Mouse (Mus musculus) layer of hippocampus, adult 18-20 months (tissue): ENCODE results near the gene Igf1r. TPM values are rescaled to one million over a fixed set of nuclear protein-coding genes. Genes with fewer than 3 reads are reported as not detected.

Experiments used
- DNase-seq, 2 experiments: peaks; one replicate each; pipeline ENCODE4 v3.0.0; 2022; ENCODE audit warnings: low spot score in 2 of 2
- total RNA-seq, 2 experiments: library from RNA; stranded (reverse); gene quantifications; 2 replicates each; pipeline ENCODE4 v1.2.3; 2021

Igf1r gene
- total RNA-seq, 2 experiments from 2014 or later = 41.5 to 43.0 TPM

DNA sequence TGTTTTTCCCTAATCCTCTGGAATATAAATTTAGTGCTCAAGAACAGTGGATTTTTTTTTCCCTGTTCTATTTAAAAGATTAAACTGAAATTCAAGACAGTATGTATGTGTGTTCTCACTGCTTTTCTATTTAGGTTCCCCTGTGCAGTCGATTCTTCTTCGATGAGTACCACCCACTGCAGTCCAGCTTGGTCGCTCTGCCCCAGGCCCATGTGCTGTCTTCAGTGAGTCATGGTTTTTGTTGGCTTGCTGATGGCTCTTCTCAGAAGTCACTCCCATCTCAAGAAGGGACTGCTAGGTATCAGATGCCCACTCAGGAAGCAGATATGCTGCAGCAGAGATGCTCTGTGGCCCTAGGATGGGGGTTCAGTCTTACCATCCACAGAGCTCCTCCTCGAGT is 95.9 kb downstream of the Igf1r start:
- no peak for DNase-seq

DNA sequence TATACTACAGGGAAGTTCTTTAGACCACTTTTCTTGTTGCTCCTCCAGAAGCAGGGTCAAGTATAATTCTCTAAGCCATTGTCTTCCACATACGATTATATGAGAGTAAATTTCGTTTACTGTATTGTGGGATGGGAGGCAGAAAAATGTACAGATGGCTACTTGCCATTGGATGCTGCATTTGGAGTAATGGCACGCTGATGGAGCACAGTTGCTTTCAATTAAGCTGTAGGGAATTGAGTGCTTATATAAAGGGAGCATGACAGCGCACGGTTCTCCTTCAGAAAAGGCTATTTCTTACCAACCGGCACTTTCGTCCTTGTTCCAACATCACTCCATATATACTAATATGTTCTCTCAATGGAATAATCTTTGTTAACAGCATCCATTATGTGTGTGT is 96.4 kb downstream of the Igf1r start:
- no peak for DNase-seq

DNA sequence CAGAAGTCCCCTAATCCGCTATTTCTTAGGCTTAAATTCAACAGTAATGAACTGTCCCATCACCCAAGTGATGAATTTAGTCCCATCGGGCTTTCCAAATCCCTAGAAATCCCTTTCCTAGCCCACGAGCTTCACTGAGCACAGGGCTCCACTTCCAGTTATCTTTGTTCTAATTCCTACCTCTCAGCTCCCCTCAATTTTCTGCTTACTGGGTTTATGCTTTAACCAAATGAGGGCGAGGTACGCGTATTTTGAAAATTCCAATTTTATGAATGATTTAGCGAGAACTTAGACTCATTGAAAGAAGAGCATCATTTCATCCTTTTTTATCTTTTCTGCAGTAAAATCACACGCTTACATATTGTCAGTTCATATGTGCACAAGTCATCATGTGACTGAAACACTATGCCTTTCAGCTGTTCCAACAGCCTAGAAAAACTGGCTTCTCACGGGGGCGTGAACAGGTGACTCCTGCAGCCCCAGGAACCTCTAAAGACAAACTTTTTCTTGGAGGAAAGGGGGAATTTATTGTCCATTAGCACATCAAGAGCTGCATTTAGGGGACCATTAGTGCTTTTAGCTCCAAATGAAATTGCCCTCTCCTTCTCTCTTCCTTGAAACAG is 100.5 kb downstream of the Igf1r start:
- no peak for DNase-seq

DNA sequence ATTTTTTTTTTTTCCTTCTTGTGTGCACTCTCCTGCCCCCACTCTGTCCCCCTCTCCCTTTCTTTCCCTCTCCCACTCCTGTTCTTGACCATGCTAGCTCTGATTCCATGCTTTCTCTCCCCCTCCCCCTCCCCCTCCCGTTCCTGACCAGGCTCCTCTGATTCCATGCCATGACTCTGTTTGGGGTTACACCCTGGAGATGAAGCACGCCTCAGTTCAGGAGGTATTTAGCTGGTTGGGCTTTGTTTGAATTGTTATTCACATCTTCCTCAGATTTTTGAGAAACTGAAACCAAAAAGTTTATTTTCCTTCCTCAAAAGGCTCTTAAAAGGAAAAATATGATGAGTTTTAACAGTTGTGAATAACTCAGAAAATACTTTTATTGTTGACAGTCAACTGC is 101.9 kb downstream of the Igf1r start:
- DNase-seq = no peak

DNA sequence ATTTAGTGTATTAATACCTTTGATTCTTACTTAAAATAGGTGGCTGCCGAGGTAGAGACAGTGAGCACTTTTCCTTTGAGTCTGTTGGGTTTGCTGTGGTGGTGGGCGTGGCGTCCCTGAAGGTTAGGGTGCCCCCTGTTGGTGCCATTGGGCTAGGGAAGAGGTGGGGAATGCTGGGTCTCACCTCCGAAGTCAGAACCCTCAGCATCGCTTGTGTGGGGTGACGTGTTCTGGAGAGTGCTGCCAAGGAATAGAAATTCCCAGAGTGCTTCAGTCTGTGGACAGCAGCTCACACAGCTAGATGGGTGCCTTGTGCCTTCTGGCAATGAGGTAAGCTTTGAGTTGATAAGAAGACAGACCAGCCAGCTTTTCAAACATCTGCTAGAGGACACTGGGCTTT is 102.3 kb downstream of the Igf1r start:
- DNase-seq = no peak

DNA sequence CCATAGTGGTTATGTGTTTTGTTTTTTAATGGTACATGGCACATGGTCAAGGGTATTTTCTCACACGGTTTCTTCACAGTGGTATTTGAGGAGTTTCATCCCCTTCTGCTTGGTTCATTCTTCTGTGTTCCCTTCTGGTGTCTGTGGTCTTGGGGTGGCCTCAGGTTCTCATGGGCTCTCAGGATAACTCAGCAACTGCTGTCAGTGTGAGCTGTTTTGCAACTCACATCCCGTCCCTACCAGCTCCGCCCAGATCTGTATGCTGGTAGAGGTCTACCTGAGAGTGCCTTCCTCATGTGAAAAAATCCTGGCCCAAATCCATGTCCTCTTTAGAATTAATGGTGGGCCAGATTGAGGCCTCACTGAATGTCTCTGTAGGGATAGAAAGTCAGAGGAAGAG is 104.4 kb downstream of the Igf1r start:
- no peak for DNase-seq

DNA sequence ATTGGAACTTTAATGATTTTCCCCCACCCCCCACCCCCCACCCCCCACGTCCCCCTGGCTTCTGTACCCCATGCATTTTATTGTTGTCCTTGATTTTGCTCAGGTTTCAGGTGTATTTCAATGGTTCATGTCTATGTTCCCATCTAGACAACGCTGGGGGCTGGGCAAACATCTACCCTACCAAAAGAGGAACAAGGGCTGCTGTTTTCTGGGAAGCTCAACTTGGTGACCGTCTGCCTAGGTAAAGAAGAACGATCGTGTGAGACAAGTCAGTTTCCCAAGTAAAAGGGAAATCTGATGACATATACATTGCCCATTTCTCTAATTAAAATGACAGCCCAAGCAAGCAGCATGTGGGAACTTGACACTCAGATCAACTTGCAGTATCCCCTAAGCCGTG is 107.1 kb downstream of the Igf1r start:
- DNase-seq = no peak

DNA sequence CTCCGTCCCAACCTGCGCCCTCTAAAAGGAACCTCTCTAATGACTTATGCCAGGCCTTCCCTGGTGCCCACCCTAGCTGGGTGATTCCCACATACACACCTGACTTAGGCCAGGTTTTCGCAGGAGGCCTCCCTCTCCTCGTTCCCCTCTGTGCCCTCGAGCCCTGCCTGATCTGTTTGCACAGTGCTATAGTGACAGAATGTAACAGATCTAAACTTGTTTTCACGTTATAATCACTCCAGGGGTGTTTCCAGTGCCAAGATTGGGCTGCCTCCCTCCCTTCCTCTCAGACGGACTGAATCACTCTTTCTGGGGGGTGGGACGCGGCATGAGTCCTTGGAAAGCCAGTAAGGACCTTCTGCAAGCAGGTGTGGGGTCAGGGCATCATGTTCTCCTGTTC is 108.8 kb downstream of the Igf1r start:
- DNase-seq = no peak

DNA sequence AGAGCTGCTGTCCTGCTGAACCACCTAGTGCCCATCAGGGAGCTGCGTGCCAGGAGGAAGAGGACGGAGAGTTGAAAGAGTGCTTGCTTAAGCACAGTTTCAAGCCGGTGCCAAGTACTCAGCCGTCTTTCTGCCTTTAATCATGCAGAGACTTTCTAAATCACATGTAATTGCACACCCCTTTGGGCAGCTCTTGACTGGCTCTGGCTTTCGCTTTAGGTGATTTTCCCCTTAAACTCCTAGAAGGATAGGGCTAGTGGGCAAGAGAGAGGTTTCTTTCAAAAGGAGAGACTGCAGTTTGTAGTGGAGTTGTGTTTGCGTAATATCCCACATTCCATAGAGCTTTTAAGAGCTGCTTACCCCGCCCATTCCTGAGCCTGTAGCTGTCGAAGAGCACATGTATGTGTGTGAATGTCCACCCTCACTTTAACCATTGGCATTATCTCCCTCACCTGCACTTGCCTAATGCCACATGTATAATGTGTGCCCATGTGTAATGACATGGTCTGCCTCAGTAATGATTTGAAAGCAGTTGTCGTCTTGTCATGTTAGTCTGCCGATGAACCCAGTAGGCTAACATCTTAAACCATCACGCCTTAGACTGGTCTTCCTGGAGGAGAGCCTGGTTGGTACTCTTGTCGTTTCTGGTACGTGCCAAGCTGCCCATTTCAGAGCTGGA is 109.7 kb downstream of the Igf1r start:
- no peak for DNase-seq

DNA sequence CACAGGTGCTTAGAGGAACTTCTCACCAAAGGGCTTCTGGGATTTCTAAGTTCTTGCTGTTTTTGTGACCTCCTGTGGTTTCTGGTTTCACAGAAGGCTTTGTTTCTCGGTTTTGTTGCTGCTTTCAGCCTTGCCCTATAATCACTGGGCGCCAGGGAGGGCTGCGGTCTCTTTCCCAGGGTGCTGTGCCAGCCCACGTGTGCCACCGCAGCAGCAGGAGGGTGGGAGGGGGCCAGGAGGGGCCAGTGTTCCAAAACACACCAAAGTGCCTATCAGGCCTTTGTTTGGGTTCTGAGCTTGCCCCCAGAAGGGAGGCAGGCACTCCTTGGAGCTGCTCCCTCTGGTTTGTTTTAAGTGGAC is 110.2 kb downstream of the Igf1r start:
- DNase-seq = no peak

DNA sequence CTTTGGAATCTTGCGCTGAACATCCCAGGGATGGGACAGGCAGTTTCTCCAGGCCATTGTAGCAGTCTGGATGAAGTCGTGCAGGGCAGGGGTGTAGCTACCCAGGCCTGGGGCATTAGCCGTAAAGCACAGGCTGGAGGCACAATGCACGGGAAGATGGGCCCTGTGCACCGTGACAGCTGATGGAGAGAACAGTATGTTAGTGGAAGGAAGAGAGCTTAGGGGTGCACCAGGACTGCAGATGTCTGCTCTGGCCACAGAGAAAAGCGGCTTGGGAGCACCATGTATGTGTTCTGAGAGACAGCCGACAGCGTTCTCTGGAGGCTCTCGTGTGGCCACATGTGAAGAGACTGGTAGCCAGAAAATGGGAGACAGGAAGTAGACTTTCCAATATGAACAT is 111.1 kb downstream of the Igf1r start:
- no peak for DNase-seq

DNA sequence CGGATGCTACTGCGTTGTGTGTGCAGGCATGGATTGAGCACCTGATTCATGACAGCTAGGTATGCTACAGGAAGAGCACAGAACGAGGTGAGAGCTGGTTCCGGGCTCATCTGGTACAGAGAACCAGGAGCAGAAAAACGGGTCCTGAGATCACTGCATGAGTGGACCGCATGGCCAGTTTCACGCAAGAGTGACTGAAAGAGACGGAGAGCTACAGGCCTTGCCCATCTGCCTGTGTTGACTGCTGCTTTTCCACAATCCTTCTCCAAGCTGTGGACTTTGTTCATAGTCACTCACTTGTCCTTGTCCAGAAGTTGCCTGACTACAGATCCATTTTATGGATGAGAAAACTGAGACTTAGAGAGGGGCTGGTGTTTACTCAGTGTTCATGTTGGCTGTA is 111.5 kb downstream of the Igf1r start:
- DNase-seq = no peak

DNA sequence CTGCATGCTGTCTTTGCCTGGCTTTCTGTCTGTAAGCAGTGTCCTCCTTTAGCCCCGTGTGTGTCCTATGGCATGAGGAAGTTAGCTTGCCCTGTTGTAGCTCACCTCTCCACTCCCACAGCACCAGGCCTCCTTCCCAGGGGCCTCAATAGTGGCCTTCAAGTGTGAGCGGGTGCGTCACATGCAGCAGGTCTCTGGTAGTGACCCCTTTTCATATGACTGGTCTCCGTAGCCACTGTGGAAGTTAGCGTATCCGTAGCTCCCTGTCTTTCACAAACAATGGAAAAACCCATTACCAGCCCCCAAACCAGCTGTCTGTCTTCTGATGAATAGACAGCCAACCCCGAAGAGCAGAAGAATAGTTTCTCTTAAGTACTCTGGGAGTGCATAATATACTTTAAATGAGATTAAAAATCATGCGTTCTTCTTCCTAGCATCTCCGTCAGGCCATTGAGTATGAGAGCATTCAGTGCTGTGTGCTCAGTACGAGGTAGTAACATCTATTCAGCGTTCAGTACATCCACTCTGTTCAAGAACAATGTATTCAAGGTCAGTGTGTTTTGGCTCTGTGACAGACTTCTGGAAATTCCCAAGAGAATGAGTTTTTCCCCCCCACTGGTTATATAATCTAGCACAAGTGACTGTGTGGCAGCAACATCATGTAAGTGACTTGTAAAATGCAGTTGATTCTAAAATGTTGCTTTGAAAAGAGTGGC is 112.2 kb downstream of the Igf1r start:
- DNase-seq = peak; percentile 54 to 69

DNA sequence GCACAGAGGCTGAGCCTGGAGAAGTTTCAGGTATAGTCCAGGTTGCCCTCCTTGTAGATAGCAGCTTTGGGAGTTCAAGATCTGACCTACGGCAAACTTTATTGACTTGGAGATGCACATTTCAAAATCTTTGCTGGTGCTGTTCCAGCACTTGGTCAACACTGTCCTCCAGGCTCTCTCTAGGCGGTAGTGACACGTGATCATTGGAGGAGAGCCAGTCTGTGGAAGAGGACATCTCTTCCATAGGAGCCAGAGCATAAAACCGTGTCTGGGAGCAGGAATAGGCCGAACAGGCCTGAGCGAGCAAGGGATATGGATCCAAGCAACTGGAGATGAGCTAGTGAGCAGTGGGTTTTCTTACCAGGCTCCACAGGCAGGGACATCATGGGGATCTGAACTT is 113.3 kb downstream of the Igf1r start:
- no peak for DNase-seq

DNA sequence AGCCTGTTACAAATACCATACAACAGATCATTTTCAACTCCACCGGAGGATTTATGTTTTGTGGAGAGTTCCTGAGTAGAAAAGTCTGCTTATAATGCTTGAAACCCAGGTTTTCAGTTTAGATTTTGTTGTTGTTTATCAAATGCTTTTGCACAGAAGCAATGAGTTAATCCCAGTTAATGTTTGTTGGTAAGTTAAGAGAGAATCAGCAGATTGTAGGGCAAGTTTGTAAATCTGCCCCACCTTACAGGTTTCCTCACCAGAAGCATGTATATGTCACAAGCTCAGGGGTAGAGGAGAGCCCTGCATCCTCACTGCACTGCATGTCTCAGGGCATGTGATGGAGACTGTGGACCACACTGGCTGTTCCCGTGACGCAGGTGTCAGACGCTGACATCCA is 114.7 kb downstream of the Igf1r start:
- DNase-seq = no peak

DNA sequence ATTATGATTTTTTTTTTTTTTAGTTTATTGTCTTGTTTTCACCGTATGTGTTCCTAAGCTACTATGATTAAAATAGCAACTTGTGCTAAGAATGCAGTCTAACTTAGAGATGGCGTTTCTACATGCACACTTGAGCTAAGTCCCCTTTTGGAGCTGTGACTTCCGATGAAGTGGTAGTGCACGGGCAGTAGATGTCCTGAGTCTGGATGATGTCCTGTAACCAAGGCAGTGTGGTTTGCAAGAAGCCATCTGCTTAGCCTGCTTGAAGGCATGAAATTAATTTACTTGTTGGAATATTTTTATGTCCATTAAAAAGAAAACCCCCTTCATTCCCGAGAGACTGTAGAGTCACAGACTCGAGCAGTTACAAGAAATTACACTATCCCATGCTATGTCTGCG is 116.7 kb downstream of the Igf1r start:
- DNase-seq = no peak

DNA sequence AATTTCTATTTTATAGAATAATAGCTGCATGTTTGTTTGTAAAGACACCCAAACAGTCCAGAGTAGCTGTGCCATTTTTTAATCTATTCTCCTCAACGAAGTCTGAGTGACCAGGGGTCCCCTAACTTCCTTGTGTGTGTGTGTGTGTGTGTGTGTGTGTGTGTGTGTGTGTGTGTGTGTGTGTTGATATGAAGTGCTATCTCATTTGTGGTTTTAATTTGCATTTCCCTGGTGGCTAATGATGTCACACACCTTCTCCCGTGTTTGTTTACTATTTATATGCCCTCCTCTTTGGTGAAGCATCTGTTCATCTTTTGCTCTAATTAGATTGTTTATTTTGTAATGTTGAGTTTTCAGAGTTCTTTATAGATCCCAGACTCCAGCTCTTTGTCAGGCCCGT is 117.4 kb downstream of the Igf1r start:
- DNase-seq = no peak

DNA sequence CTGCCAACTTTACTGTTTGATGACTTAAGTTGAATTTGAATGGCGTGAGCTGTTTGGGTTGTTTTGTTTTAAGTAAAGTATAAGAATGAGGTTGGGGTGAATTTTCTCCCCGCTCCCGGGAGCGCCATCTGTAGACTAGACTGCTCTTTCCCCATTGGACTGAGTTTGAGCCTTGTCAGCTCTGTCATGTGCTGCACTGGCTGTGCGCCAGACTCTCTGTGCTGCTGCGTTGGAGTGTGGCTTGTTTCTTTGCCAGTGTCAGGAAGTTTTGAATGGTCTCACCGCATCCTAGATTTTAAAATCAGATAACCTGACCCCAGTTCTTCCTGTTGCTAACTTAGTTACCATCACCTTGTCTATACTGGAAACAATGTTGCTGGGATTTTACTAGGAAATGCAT is 118.0 kb downstream of the Igf1r start:
- peak; percentile 35 to 75 for DNase-seq

DNA sequence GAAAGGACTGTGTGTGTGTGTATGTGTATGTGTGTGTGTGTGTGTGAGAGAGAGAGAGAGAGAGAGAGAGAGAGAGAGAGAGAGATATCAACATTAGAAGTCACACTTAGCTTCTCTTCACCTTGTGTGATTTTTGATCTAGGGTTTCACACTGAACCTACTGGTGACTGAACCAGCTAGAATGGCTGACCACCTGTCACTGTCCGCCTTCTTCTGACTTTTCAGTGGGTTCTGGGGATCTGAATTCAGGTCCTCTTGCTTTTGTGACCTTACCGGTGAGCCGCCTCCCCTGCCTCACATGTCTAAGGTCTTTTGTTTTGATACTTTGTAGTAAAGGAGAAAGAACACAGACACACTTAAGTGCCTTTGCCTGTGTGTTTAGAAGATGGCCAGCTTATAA is 118.4 kb downstream of the Igf1r start:
- no peak for DNase-seq

DNA sequence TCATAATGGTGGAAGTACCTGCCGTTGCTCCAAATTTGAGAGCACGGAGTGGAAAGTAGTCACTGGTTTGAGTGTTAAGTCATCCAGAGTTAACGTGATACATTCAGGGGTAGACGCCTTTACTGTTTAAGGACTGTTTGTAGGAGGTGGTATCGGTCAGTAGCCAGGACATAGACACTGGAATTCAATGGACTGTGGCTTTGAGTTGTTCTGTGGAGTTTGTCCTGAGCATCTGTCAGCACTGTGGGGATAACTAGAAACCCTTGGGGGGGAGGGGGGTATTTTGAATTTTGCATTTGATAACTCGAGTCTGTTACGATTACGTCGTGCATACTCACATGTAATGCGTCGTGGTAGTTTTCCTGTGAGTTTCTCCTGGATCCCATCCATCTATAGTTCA is 119.1 kb downstream of the Igf1r start:
- no peak for DNase-seq

DNA sequence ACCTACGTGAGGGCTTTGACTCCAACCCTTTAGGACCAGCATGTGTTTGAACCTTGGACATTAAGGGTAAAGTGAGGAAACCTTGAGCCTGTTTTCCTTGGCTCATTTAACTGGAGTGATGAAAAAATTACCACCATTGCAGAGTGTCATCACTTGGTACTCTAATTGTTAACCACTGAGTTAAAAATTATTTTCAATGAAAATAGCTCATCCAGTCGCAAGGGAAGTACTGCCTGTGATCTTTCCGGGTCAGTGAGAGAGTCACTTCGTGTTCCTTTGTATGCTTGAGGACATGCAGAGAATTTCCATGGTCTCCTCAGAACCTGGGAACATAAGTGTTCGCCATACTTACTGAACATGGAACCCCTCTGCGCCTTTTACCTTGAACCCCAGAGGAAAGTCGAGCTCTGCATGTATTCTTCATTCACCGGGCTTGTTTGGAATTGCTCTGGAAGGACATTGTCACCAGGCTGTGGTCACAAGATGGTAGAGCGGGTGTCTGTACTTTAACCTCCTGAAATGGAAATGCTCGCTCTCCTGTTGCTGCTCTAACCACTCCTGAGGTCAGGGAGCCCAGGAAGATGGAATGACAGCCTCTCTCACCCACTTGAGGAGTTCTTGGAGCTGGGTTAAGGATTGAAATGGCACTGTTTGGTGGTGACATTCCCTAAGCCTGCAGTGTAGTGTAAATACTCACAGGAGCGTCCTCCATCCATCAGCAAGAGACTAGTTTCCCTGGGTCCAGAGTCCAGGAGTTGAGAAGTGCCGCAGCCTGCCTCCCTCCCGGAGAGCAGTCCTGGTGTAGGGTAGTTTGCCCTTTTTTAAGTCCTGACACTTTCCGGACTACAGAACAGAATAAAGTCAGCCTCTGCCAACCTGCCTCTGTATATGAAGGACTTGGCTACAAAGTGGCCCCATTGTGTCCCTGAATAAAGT is 120.2 kb downstream of the Igf1r start:
- no peak for DNase-seq

DNA sequence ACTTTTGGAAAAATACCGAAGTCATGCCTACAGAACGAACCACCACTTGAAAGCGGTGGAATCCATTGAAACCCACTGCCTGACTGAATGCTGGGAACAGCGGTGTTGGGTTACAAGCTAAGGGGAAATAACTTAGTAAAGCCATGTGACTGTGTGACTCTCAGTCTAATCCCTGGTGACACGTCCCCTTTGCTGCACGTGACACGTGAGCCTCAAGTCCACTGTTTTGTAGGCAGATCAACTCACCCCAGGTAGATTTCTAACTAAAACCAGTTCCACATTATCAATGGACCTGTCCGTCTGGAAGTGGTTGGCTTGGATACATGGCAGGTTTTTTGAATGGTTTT is 120.8 kb downstream of the Igf1r start:
- DNase-seq = no peak
